Mouse (Mus musculus) left cerebral cortex, adult 9 months (tissue): ENCODE measurements at regions not wholly inside any gene's neighbourhood (a gene's known extent, or its start where the extent isn't known, plus 50 kb on each side); places are given as distances from the start of the nearest gene placed in this dataset.
A peak's percentile ranks its signal among the peaks of the same experiment; 100 is the strongest.

Source experiments
- DNase-seq, 2 experiments: peaks; one replicate each; pipeline ENCODE4 v3.0.0; 2022; ENCODE audit warnings: low spot score in 2 of 2

DNA sequence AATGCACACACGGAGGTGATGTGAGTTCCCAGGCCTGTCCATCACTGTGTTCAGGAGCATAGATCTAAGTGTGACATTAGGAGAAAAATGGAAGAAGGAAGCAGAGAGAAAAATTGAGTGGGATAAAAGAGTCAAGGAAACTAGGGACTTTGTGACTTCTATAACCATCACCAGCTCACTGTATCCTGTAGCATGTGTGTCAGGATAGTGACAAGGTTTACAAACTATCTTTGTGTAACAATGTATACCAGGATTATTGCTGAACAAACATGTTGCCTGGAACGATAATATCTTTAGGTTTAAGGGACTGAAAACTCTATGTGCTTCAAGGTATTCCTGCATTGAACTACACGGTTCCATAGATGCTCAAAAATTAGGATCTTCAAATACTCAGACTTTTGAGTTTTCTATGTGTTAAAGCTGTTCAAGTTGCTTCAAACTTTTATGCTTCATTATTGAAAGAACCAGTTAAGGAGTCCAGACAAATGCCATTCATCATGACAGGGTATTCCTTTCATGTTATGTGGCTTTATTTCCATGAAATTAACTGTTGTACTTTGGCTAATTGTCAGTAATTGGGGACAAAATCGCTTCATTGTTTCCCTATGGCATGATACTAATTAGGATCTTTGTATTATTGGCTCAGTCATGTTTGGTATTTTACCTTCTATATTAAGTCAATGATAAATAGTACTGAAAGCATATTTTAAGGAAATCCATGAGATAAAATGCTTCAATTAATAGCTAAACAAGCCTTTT is 200.5 kb downstream of the Gm11146 start:
- no peak for DNase-seq

DNA sequence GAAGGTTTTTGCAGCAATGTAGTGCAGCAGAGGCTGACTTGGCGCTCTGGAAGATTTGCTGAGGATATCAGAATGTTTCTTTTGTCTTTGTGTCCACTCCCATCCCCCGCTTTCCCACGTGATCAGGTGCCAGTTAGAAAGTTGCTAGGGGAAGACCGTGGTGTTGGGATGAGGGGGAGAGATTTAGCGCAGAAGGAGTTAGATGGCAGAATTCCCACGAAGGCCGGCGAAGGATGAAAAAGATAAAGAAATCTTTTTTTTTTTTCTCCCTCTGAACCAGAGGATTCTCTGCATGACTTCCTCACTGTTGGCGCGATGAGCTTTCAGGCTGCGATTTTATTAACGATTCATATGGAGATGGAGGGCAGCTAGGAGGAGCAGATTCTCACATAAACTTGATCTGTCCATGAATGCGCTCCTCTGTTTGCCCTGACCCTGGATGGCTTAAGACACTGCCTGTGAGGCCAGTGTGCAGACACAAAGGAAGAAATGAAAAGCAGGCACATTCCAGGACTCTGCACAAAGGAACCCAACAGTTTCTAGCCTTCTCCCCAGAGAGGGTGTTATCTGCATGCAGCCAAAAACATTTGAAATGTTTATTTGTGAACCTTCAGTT is 201.5 kb downstream of the Gm11146 start:
- peak in 1 of 2 experiments; percentile 77 for DNase-seq

DNA sequence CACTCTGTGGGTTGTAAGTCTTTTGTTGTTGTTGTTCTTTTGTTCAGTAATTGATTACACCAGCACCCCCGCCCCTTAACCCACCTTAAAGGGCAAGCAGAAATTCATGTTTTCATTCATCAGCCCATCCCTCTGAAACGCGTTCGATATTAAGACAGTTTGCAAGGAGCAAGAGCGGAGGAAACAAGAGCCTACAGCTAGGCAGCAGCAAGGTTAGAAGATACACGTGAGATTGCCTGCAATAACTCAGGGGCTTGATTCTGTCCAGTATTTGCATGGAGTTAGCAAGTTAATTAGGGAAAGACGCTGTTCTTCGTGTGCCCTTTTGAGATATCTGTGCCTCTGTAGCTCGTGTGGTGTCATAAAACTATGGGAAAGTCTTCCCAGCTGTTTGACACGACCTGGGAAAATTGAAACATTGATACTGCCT is 202.0 kb downstream of the Gm11146 start:
- no peak for DNase-seq

DNA sequence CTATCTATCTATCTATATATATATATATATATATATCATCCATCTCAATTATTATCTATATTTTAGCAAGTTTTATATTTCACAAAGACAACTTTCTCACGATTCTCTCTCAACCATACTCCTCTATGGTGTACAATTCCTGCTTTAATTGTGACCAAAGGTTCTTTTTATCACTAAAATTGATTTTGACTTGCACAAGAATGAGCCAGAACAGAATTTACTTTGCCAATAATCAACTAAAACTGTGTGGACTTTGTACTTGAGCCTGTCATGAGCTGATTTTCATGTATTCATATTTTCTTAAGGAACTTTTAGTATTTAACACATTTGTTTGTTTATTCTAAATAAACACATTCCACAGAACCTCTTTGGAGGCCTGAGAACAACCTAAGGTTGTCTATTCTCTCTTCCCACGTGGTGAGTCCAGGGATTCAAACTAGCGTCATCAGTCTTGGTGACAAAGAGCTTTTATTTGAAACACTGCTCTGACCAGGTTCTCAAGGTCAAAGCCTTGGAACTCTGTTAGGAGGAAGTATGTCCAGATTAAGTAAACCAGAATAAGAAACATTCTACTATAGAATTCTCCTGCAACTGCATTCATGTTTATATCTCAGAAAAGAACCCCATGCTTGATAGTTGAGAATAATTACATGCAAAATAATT is 207.7 kb downstream of the Gm11146 start:
- DNase-seq = no peak

DNA sequence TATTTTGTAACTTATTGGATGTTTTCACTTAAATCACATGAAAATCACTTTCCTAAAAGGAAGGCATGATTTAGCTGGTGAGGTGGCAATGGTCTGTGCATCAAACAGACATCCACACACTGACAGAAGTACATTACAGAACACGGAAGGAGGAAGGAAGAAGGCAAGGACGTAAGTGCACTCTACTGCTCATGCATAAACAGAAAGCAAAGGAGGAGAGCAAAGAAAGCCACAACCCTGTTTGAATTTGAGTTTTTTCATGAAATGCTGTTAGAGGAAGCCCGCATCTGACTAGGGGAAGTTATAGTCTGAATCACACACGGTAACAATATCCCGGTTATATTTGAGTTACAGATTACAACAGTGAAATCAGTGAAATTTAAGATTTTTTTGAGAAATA is 208.4 kb downstream of the Gm11146 start:
- DNase-seq = no peak

GRCm38 (mm10) chr16:77392205-77392604 is 209.7 kb downstream of the Gm11146 start:
- DNase-seq = no peak

DNA sequence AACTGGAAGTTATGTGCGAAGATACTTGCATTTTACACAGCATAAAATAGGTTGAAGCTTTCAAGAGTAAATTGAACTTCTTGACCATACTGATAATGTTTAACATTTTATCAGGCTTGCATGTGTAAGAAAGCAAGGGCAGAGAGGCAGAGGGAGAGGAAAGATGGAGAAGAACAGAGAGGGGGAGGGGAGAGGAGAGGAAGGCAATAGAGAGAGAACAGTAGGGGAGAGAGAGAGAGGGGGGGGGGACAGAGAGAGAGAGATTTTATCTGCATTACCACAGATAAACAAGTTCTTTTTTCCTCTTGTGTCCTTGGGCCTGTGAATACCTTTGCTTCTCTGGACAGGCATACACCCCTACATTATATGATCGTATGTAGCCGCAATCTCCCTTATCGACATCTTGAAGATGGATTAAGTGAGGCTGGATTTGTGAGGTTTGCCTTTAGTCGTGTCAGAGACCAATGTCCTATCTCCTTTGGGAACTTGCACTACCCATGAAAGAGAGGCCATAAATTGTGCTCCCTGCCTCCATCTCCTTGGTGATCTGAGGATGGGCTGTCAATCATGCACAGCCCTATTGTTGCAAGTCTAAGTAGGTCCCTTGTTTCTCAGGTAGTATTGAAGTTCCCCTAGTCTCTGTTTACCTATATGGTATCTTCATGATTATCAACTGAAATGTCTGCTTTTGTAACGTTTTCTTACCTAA is 217.7 kb downstream of the Gm11146 start:
- no peak for DNase-seq

GRCm38 (mm10) chr16:77382790-77383189 is 219.1 kb downstream of the Gm11146 start:
- no peak for DNase-seq

DNA sequence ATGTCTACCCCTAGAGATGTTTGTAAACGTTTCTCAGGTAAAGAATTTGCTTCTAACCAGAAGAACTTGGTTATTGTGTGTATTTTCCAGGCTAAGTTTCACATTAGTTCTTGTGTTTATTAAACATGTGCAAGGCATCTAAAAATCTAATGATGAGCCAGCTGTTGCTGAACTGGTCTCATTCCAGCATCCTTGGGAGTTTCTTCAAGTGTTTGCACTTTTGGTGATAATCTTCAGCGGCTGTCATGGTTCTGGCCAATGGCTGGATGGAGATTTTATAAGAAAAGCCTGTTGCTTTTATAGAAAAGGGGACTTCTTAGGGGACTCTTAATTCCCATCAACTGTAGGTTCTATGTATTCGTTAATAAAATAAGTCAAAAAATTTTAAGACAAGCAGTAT is 229.1 kb downstream of the Gm11146 start:
- no peak for DNase-seq

DNA sequence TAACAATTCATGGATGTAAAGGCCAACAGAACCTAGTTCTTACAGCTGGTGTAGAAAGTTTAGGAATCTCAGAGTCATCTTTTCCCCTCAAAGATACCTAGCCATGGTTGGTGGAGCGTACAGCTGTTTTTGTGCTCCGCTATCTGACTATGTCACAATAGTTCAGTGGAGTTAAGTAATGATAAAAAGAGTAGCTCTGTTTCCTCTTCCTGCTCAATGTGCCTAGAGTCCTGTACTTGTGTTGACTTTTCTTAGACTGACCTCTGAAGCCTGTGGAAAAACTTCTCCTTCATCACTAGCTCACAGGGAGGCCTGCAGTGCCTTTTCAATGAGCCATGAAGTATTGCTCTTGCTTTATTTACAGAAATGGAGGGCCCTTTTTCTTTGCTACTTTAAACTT is 232.1 kb downstream of the Gm11146 start:
- DNase-seq = no peak

- no peak for DNase-seq
These were observed 236.6 kb downstream of the Gm11146 start for GRCm38 (mm10) chr16:77365254-77365653.

GRCm38 (mm10) chr16:77364439-77364838 is 237.5 kb downstream of the Gm11146 start:
- DNase-seq = no peak

DNA sequence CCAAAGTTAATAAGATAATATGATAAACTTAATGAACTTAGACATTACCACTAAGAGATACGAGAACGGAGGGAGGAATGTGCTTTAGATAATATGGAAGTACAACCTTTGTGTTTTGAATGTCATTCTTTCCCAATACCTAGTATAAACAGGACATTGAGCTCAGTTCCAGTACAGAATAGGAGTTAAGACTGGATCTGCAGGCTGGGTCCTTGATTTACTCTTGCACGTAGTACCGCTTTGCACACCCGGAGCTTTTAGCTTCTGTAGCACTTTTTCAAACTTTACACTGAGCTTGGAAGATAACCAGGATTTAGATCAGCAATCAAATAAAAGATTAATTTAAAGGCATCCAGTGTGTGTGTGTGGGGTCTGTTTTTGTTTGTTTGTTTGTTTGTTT is 242.7 kb downstream of the Gm11146 start:
- DNase-seq = no peak

- no peak for DNase-seq
These were observed 246.6 kb downstream of the Gm11146 start for GRCm38 (mm10) chr16:77355260-77355659.

- no peak for DNase-seq
These were observed 247.6 kb downstream of the Gm11146 start for GRCm38 (mm10) chr16:77354201-77354712.

- DNase-seq = no peak
These were observed 255.8 kb downstream of the Gm11146 start for GRCm38 (mm10) chr16:77346128-77346527.

GRCm38 (mm10) chr16:77332285-77332684 is 269.6 kb downstream of the Gm11146 start:
- no peak for DNase-seq

- no peak for DNase-seq
These were observed 270.9 kb downstream of the Gm11146 start for GRCm38 (mm10) chr16:77330996-77331395.

DNA sequence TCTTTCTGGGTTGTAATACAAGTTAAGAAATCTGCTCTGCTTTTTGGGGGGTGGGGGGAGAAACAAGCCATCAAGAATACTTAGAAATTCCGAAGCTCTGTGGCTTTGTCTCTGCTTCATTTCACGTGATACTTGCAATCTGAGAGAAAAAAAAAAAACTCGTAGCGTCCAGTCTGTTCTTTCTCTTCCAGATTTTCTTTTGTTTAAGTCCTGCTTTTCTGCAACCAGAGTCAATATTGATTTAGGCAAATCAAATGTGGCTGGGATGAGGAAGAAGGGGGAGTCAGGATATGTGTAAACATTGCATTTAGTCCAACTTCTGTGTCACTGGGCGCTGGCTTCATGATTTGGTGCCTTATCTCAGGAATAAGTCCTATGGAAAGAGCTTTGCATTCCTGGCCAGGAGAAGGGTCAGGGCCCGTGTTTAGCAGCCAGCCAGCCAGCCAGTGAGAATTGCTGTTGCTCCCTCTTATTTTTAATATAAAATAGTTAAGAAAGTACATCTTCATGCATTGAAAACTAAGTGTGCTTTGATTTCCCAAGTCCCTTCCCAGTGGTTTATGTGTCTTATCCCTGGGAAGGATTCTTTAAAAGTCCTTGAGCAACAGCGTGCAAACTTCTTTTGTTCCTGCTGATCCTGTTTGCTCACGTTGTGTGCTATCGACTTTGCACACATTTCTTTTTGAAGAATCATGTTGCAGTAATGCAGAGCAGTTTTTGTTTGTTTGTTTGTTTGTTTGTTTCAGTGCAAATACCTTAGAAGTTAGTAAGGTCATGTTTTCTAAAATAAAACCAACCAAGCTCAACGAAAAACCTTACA is 272.0 kb downstream of the Gm11146 start:
- DNase-seq = no peak

DNA sequence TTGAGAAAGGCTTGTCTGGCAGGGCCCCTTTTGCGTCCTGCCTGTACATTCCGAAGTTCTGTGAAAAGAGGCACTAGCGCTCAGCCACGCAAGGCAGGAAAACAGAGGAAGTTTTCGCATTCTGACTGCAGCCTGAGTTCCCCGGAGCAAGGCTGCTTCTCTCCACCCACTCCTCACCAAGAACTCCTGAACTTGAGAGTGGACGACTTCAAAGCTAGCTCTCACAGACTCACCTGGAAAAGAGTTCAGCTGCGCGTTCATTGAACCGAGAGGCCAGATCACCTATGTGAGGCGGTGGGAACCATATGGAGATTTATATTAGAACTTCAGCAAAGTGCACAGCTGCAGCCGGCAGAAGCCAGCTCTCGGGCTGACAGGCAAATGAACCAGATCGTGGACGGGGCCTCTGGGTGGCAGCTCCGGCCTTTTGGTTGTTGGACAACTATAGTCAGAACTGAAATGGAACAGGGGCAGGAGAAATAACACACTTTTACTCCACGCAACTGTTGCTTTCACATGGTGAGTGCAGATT is 272.7 kb downstream of the Gm11146 start:
- peak in 1 of 2 experiments; percentile 58 for DNase-seq

DNA sequence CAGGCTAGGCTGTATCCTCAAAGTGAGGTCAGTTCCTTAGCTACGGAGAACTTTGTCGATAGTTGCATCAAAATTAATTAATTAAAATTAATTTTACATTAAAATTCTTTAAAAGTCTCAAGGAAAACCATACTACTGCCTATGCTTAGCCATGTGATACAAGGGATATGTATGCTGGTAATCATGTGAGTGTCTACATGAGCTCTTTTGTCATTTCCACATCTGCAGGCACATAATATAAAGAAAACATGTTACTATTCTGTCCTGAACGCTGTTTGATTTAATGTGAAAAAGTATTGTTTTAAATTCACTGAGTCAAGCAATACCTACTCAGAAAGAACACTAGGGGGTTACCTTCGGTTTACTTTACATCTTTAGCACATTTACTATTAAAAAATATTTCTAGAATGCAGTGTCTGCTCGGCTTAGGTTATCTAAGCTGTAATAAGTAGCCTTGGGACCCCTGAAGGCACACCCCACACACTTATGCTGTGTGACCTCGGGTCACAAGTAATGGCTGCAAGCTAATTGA is 273.2 kb downstream of the Gm11146 start:
- no peak for DNase-seq
